Mouse (Mus musculus) erythroblast, adult 5-6 weeks (primary cell): ENCODE data around the gene Traf7. TPM values are rescaled to one million over a fixed set of nuclear protein-coding genes. Genes with fewer than 3 reads are reported as not detected.

ENCODE experiments used
- ATAC-seq: replicated peaks from 2 replicates; pipeline ENCODE4 v1.8.0; 2016; ENCODE audit warnings: moderate number of reproducible peaks, mild to moderate bottlenecking, moderate TSS enrichment, inconsistent platforms; ENCODE audit not compliant: poor library complexity, low FRiP score, severe bottlenecking
- total RNA-seq, 2 experiments: library from RNA; stranded (forward) in 1 of 2; stranded (reverse) in 1 of 2; fragments of 150-400 nt in 1 of 2; fragments of 200-764, 138-1000 nt in 1 of 2; gene quantifications; 2 replicates each; pipeline versions ENCODE4 v1.2.3 to v1.2.4; 2015 to 2017; ENCODE audit warnings: low replicate concordance in 2 of 2

Gene Traf7
- total RNA-seq, 2 experiments from 2014 or later: 11.9 to 24.2 TPM

DNA sequence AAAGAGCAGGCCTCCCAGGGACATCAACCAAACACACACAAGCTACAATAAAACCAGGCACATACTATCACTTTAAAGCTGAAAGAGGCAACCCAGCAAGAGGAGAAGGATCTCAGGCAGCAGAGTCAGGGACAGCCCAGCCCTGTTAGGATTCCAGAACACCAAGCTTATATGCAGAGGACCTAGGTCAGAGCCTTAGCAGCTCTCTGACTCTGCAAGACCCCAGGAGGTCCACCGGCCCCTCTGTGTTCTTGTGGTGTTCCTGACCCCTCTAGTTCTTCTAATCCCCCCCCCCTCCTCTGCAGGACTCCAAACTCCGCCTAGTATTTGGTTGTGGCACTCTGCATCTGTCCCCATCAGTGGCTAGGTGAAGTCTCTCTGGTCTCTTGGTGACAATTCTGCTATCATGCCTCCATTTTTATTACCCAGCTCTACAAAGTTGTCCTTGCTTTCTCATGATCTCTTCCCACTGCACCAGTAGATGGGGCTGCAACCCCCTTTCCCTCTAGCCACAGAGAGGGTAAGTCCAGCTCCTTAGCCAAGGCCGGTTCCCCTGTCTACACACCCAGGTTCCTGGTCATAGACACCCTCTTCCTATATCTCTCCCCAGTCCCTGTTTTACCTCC lies 47.4 kb downstream of the Traf7 start:
- no peak for ATAC-seq

DNA sequence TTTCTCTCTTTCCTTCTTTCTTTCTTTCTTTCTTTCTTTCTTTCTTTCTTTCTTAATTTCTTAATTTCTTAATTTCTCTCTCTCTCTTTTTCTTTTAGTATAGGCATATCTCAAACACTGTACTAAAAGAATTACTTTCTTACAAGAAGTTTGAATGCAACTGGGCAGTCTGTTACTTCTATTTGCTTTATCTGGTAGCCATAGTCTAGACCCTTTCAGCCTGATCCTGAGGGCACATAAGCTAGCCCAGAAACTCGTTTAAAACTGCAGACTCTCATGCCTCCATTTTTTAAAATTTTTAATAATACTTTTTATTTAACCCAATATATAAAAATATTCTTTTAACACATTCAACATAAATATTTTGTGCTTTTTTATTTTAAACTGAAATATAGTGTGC lies 48.3 kb downstream of the Traf7 start:
- ATAC-seq: no peak

DNA sequence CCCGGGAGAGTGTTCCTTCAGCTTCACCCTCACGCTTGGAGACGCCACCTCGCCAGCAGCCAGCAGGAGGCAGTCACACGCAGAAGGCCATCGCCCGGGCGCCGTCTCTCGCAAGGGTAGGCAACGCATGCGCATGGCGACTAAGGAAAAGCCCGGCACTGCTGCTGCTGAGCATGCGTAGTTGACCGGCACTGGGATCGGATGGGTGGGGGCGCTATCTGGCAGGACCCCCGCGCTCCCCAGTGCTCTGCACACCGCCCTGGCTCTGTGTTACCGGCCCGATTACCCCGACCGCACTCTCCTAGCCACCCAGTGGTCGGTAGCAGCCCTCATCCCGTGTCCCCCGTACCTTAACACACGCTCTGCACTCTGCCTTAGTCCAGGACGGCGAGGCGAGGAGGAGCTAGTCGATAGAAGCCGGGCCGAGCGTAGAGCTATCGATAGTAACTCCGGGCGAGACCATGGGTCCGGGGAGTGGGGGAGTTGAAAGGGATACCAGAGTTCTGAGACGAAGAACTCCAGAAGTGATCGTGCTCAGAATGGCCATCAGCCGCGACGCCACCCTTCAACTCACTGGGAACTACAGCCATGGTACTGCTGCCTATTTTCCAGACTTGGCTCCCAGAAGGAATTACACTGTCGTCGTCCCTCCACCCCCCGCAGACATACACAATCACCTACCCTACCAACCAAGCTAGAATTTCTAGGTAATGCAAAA lies 48.9 kb downstream of the Traf7 start, which contains the start of gene Mlst8:
TSS of gene Mlst8 (minus strand) at position 416 of the 718 bp plus-strand sequence.
- peak; percentile 91 for ATAC-seq

DNA sequence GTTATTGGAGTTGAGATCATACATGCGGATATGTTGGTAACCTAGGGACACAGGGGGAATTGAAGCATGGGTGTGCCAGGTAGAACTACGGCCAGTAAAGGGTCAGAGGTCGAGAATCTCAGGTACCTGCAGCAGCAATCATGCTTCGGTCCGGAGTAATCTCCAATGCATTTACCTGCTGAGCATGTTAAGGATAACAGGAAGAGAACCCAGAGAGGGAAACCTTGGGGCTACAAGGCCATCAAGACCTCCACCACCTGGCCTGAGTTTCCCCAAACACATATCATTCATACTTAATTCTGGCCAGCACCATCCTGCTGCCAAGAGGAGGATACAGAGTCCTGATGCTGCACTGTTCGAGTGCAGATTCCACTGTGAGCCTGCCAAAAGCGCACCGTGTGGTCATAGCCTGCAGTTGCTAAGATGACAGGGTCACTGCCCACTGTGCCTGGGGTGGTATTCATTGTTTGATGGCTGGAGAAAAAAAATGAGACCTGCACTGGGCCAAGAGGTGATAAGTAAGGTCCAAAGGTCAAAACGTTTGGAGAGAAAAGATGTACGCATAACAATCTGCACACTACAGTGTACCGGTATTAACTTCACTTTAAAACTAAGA lies 49.6 kb downstream of the Traf7 start:
- peak; percentile 8 for ATAC-seq

DNA sequence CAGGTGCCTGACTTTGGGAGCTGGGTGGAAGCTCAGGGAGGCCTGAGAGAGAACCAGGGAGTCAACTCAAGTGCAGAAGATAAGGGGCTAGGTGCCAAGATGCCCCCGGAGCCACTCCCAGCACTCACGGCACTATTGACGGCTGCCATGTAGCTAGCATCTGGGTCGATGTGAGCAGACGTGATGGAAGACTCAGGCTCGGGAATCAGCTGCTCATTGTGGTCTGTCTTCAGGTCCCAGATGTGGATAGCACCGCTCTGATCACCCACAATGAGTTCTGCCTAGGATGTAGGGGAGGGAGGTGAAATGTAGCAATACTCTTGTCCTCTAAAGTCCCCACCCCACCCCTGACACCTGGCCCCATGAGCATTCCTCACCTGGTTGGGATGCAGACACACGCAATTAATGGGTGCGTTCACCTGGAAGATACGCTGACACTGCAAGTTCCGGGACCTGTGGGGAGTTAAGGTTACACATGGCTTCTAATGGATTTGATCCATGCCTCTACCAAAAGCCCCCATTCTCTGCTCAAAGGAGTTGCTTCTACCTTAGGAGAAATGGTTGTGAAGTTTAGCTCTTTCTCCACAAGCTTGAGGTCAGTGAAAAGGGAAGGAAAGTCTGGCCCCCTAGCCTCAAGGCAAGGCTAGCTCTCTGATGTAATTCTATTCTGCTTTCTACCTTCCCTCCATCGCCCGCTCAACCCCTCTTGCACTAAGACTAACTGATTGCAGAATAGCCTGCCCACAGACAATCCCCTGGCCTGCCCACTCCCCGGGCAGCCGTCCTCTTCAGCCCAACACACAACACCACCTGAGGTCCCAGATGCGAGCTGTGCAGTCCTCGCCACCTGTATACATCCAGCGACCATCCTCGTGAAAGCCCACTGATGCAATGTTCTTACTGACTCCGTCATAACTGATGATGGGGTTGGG lies 50.4 kb downstream of the Traf7 start:
- ATAC-seq: no peak

- ATAC-seq: no peak
Measured at GRCm38 (mm10) chr17:24476022-24476776, 51.5 kb downstream of the Traf7 start.

DNA sequence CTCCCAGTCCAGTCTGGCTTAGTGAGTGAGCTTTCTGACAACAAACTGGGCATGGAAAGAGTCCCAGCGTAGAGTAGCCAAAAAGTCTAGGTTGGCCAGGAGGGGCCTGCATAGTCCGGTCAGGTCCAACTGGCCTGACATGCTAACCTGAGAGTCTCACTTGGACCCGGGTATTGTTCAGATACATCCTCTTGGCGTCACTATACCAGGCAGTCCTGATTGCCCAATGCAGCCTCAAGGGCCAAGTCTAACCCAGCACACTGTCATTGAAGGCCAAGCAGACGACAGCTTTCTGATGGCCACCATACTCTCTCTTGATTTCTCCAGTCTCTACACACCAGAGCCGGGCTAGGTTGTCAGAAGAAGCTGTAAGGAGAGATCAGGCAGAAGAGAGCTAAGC lies 52.2 kb downstream of the Traf7 start:
- ATAC-seq: no peak

DNA sequence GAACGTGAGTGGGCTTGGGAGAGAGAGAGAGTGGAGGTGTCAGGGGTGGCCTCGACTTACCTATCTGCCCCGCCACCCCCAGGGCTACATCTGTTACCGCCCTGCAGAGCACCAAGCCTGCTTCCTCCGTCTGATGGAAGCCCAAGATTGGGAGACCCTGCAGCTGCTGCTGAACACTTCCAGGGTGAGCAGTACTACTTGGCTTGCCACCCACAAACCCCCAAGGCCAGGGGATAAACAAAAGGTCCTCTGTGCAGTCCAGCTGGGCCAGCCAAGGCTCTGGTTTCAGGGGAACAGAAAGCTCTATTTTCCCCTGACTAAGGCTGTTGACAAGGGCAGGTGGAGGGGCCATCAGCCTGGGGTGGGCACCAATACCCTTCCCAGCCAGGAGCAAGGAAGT lies 53.2 kb downstream of the Traf7 start:
- no peak for ATAC-seq

GRCm38 (mm10) chr17:24473612-24474275 lies 54.0 kb downstream of the Traf7 start, which contains the start of gene Bricd5:
Bricd5 (plus strand) TSS chr17:24473884.
- ATAC-seq: no peak

DNA sequence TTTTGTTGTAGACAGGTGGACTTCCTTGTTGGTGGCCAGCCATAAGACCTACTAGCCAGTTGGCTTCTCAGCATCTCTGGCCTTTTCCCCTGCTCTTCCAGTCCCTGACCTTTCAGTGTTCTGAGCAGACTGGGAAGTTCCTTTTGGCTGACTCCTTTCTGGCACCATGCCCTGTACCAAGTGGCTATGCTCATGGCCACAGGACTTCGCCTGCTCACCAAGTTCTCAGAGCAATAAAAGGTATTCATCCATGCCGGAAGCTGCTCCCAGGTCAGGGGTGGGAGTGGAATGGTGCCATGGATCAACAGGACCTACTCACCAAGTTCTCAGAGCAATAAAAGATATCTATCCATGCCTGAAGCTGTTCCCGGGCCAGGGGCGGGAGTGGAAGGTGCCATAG lies 55.2 kb downstream of the Traf7 start:
- ATAC-seq: no peak

- ATAC-seq: peak; percentile 19
Measured at GRCm38 (mm10) chr17:24470701-24471527, 56.8 kb downstream of the Traf7 start.

- ATAC-seq: peak; percentile 91
Measured at GRCm38 (mm10) chr17:24469910-24470602, 57.7 kb downstream of the Traf7 start, which contains the start of the genes E4f1 and Pgp. E4f1 (minus strand) TSS chr17:24470313. Pgp (plus strand) TSS chr17:24470392.

DNA sequence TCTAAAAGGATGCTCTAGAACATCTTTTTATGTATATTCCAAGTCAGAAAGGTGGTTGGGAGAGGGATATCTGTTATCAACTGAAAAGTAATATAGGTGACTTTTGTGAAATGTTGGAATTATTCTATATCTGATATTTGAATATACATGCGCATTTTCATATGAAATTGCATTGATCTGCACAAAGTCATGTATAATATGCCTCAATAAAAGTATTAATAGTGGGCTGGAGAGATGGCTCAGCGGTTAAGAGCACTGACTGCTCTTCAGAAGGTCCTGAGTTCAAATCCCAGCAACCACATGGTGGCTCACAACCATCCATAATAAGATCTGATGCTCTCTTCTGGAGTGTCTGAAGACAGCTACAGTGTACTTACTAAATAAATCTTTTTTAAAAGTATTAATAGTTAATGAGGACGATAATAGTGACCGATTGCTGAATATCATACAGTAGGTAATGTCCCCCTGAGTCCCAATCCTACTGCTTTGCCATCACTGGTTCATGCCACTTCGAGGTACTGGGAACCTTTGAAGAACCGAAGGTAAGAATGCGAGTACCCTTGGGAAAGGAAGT lies 58.3 kb downstream of the Traf7 start:
- ATAC-seq: no peak

- no peak for ATAC-seq
Measured at GRCm38 (mm10) chr17:24468636-24469246, 59.0 kb downstream of the Traf7 start.

GRCm38 (mm10) chr17:24463374-24464133 lies 64.2 kb downstream of the Traf7 start:
- ATAC-seq: peak; percentile 16; the same call in 1 of the 2 replicates

- no peak for ATAC-seq
Measured at GRCm38 (mm10) chr17:24462932-24463331, 64.8 kb downstream of the Traf7 start.
